Mouse (Mus musculus) myocyte (in vitro differentiated cells): Measurements from ENCODE around the gene Akr1d1. TPM values are rescaled to one million over a fixed set of nuclear protein-coding genes. Genes with fewer than 3 reads are reported as not detected.

ENCODE experiments used
- H3K27me3 ChIP-seq: one replicate; pipeline ENCODE4 v1.6.1; 2011; ENCODE audit not compliant: control insufficient read depth, insufficient read depth, insufficient read length
- H3K36me3 ChIP-seq: one replicate; pipeline ENCODE4 v1.6.1; 2011; ENCODE audit not compliant: control insufficient read depth, insufficient read depth
- H3K4me2 ChIP-seq: one replicate; pipeline ENCODE4 v1.6.1; 2011; ENCODE audit warnings: low read depth, control low read depth
- H3K4me3 ChIP-seq: one replicate; pipeline ENCODE4 v1.5.1; 2011; ENCODE audit warnings: mild to moderate bottlenecking, control low read depth, moderate library complexity
- H3K79me2 ChIP-seq: one replicate; pipeline ENCODE4 v1.6.1; 2011; ENCODE audit not compliant: control insufficient read depth, insufficient read depth
- H3ac ChIP-seq: one replicate; pipeline ENCODE4 v1.6.1; 2011; ENCODE audit not compliant: control insufficient read depth, insufficient read length
- CEBPB ChIP-seq: IDR thresholded peaks from 2 replicates; pipeline ENCODE4 v1.6.1; 2011; ENCODE audit warnings: mild to moderate bottlenecking, moderate library complexity; ENCODE audit not compliant: poor library complexity, insufficient read depth, severe bottlenecking
- E2F4 ChIP-seq: IDR thresholded peaks from one replicate; pipeline ENCODE4 v1.6.1; 2011; ENCODE audit warnings: mild to moderate bottlenecking, control low read depth, moderate library complexity; ENCODE audit not compliant: insufficient read depth
- MAX ChIP-seq: IDR thresholded peaks from one replicate; pipeline ENCODE4 v1.6.1; 2011; ENCODE audit warnings: low read depth, mild to moderate bottlenecking, control low read depth
- MYOD1 ChIP-seq, 3 experiments: IDR thresholded peaks; one replicate each; pipeline ENCODE4 v1.6.1; 2011; ENCODE audit warnings: control low read depth in 2 of 3, low read depth in 2 of 3, mild to moderate bottlenecking in 2 of 3, moderate library complexity in 1 of 3; ENCODE audit not compliant: insufficient read length in 2 of 3, control insufficient read depth in 1 of 3
- MYOG ChIP-seq, 3 experiments: IDR thresholded peaks; one replicate each; pipeline ENCODE4 v1.6.1; 2011; ENCODE audit warnings: control low read depth in 2 of 3, low read depth in 2 of 3, mild to moderate bottlenecking in 2 of 3; ENCODE audit not compliant: insufficient read length in 2 of 3, control insufficient read depth in 1 of 3, insufficient read depth in 1 of 3
- POLR2A ChIP-seq: IDR thresholded peaks from one replicate; pipeline ENCODE4 v1.6.1; 2011; ENCODE audit warnings: low read depth, mild to moderate bottlenecking, control low read depth, moderate library complexity; ENCODE audit not compliant: insufficient read length
- POLR2AphosphoS2 ChIP-seq: IDR thresholded peaks from one replicate; pipeline ENCODE4 v1.6.1; 2011; ENCODE audit warnings: low read depth, control low read depth; ENCODE audit not compliant: insufficient read length
- REST ChIP-seq: IDR thresholded peaks from one replicate; pipeline ENCODE4 v1.6.1; 2011; ENCODE audit warnings: mild to moderate bottlenecking, control low read depth, moderate library complexity; ENCODE audit not compliant: insufficient read depth, insufficient read length
- SRF ChIP-seq: IDR thresholded peaks from one replicate; pipeline ENCODE4 v1.6.1; 2011; ENCODE audit warnings: low read depth; ENCODE audit not compliant: control insufficient read depth, insufficient read length
- TCF12 ChIP-seq: IDR thresholded peaks from one replicate; pipeline ENCODE4 v1.6.1; 2011; ENCODE audit warnings: mild to moderate bottlenecking, control low read depth; ENCODE audit not compliant: poor library complexity, insufficient read depth, severe bottlenecking
- TCF3 ChIP-seq: IDR thresholded peaks from one replicate; pipeline ENCODE4 v1.6.1; 2011; ENCODE audit warnings: low read depth, control low read depth; ENCODE audit not compliant: insufficient read length
- USF1 ChIP-seq: IDR thresholded peaks from one replicate; pipeline ENCODE4 v1.6.1; 2011; ENCODE audit warnings: low read depth, mild to moderate bottlenecking, control low read depth, moderate library complexity
- polyA plus RNA-seq: library from polyadenylated mRNA; unstranded; fragments of >200 nt; fragmentation: generic; extraction: Trizol; gene quantifications from one replicate; pipeline ENCODE4 v1.2.1, GENCODE M21; 2012; ENCODE audit warnings: missing spikeins

Akr1d1 gene
- polyA plus RNA-seq, 1 experiment: not detected

GRCm38 (mm10) chr6:37538792-37539191 lies 8.8 kb downstream of the Akr1d1 start:
- H3K36me3 ChIP-seq: no peaks in the 10 kb centered on the region
- H3K4me2 ChIP-seq: no peak overlapping the region
- H3K4me3 ChIP-seq: no peak overlapping the region
- no peaks in the 10 kb centered on the region for H3K27me3 ChIP-seq
- no peaks in the 10 kb centered on the region for H3K79me2 ChIP-seq
- no peak overlapping the region for H3ac ChIP-seq
- TF ChIP-seq TCF3 (no peak), E2F4 (no peak), CEBPB (no peak), TCF12 (no peak), MYOG (IDR thresholded peaks at IDR 0.05; ENCODE audit: control insufficient read depth in 1 of 3, insufficient read depth in 1 of 3, insufficient read length in 2 of 3, low read depth in 2 of 3) (no peak), USF1 (no peak), SRF (no peak), POLR2AphosphoS2 (no peak), REST (no peak), MYOD1 (IDR thresholded peaks at IDR 0.05; ENCODE audit: control insufficient read depth in 1 of 3, insufficient read length in 2 of 3, low read depth in 2 of 3) (no peak), MAX (no peak), POLR2A (no peak)

- Histone ChIP-seq H3K36me3 (no peaks in the 10 kb centered on the region), H3ac (no peak overlapping the region), H3K79me2 (no peaks in the 10 kb centered on the region), H3K27me3 (no peaks in the 10 kb centered on the region), H3K4me3 (no peak overlapping the region), H3K4me2 (no peak overlapping the region)
- TF ChIP-seq USF1 (no peak), CEBPB (no peak), REST (no peak), POLR2AphosphoS2 (no peak), MAX (no peak), TCF12 (no peak), POLR2A (no peak), MYOG (IDR thresholded peaks at IDR 0.05; ENCODE audit: control insufficient read depth in 1 of 3, insufficient read depth in 1 of 3, insufficient read length in 2 of 3, low read depth in 2 of 3) (no peak), TCF3 (no peak), E2F4 (no peak), MYOD1 (IDR thresholded peaks at IDR 0.05; ENCODE audit: control insufficient read depth in 1 of 3, insufficient read length in 2 of 3, low read depth in 2 of 3) (no peak), SRF (no peak)
Measured at GRCm38 (mm10) chr6:37539403-37539802, 9.4 kb downstream of the Akr1d1 start.

- Histone ChIP-seq H3K4me3 (no peak overlapping the region), H3K36me3 (no peaks in the 10 kb centered on the region), H3K4me2 (no peak overlapping the region), H3ac (no peak overlapping the region), H3K27me3 (no peaks in the 10 kb centered on the region), H3K79me2 (no peaks in the 10 kb centered on the region)
- TF ChIP-seq REST (no peak), E2F4 (no peak), MYOD1 (IDR thresholded peaks at IDR 0.05; ENCODE audit: control insufficient read depth in 1 of 3, insufficient read length in 2 of 3, low read depth in 2 of 3) (no peak), TCF3 (no peak), SRF (no peak), CEBPB (no peak), USF1 (no peak), POLR2A (no peak), MYOG (IDR thresholded peaks at IDR 0.05; ENCODE audit: control insufficient read depth in 1 of 3, insufficient read depth in 1 of 3, insufficient read length in 2 of 3, low read depth in 2 of 3) (no peak), TCF12 (no peak), POLR2AphosphoS2 (no peak), MAX (no peak)
Measured at GRCm38 (mm10) chr6:37540113-37540512, 10.1 kb downstream of the Akr1d1 start.

GRCm38 (mm10) chr6:37541171-37541570 lies 11.2 kb downstream of the Akr1d1 start:
- H3K79me2 ChIP-seq: no peaks in the 10 kb centered on the region
- no peak overlapping the region for H3ac ChIP-seq
- no peak overlapping the region for H3K4me2 ChIP-seq
- H3K27me3 ChIP-seq: no peaks in the 10 kb centered on the region
- TF ChIP-seq REST: no peak
- TF ChIP-seq POLR2AphosphoS2: no peak
- no peak for TF ChIP-seq MYOD1 (IDR thresholded peaks at IDR 0.05; ENCODE audit: control insufficient read depth in 1 of 3, insufficient read length in 2 of 3, low read depth in 2 of 3)
- H3K36me3 ChIP-seq: no peaks in the 10 kb centered on the region
- no peak overlapping the region for H3K4me3 ChIP-seq

- H3K79me2 ChIP-seq: no peaks in the 10 kb centered on the region
- no peak for TF ChIP-seq MYOD1 (IDR thresholded peaks at IDR 0.05; ENCODE audit: control insufficient read depth in 1 of 3, insufficient read length in 2 of 3, low read depth in 2 of 3)
- TF ChIP-seq REST: no peak
- TF ChIP-seq CEBPB: no peak
- no peak for TF ChIP-seq MAX
- H3K4me2 ChIP-seq: no peak overlapping the region
- no peaks in the 10 kb centered on the region for H3K27me3 ChIP-seq
- H3K36me3 ChIP-seq: no peaks in the 10 kb centered on the region
- no peak overlapping the region for H3K4me3 ChIP-seq
- H3ac ChIP-seq: no peak overlapping the region
Measured at GRCm38 (mm10) chr6:37542145-37542544, 12.2 kb downstream of the Akr1d1 start.
